Mouse (Mus musculus): Measurements from ENCODE around the gene Nap1l4. TPM values are rescaled to one million over a fixed set of nuclear protein-coding genes. Genes with fewer than 3 reads are reported as not detected.

Gene Nap1l4
- polyA plus RNA-seq, 1 experiment: 50.0 TPM

- WGBS: 98% methylated on average over 11 of the region's 11 CpGs
- Histone ChIP-seq H3K4me1 (ENCODE audit: control insufficient read depth, insufficient read depth, insufficient read length) (no peaks in the 10 kb centered on the region), H3K27me3 (ENCODE audit: control insufficient read depth, insufficient read depth, low read length) (no peaks in the 10 kb centered on the region), H3K36me3 (ENCODE audit: control insufficient read depth, insufficient read depth, low read length) (peaks cover 36% of the 10 kb centered on the region), H3K4me3 (ENCODE audit: extremely low read depth, insufficient read depth, insufficient read length) (no peak overlapping the region), H3K27ac (ENCODE audit: insufficient read depth, low read length) (no peak overlapping the region)
- DNase-seq (ENCODE audit: low read depth in 1 of 2, low spot score in 2 of 2): no peak
- TF ChIP-seq POLR2A (IDR thresholded peaks at IDR 0.05; ENCODE audit: low read depth, low read length) (no peak), CTCF (IDR thresholded peaks at IDR 0.05; ENCODE audit: extremely low read depth, insufficient read depth, insufficient read length, insufficient replicate concordance) (no peak)
These were observed 26.8 kb upstream of the Nap1l4 start for GRCm38 (mm10) chr7:143575751-143576150.

DNA sequence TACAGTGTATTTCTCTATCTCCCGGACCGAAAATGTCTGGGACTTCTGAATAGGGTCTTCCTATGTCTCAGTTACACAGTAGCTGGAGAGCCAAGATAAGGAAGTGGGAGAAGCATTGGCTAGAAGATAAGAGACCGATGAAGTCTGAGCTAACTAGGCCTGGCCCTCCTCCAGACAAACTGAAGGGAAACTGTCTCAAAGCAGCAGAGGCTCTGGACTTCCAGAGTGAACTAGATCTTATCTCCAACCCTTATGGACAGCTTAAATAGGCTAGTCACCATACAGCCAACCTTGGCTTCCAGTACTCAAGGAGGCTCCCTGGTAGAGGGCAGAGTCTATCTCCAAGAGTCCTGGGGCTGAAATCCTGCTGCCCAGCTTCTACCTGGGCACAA lies 16.7 kb upstream of the Nap1l4 start:
- WGBS: 58% methylated on average over 3 of the region's 3 CpGs
- TF ChIP-seq CTCF (IDR thresholded peaks at IDR 0.05; ENCODE audit: extremely low read depth, insufficient read depth, insufficient read length, insufficient replicate concordance) (no peak), POLR2A (IDR thresholded peaks at IDR 0.05; ENCODE audit: low read depth, low read length) (no peak)
- no peaks in the 10 kb centered on the region for H3K4me1 ChIP-seq (ENCODE audit: control insufficient read depth, insufficient read depth, insufficient read length)
- no peak overlapping the region for H3K4me3 ChIP-seq (ENCODE audit: extremely low read depth, insufficient read depth, insufficient read length)
- H3K27me3 ChIP-seq (ENCODE audit: control insufficient read depth, insufficient read depth, low read length): no peaks in the 10 kb centered on the region
- no peak for DNase-seq (ENCODE audit: low read depth in 1 of 2, low spot score in 2 of 2)
- H3K27ac ChIP-seq (ENCODE audit: insufficient read depth, low read length): no peak overlapping the region
- peaks cover 44% of the 10 kb centered on the region for H3K36me3 ChIP-seq (ENCODE audit: control insufficient read depth, insufficient read depth, low read length)

GRCm38 (mm10) chr7:143565015-143565647 lies 16.2 kb upstream of the Nap1l4 start:
- TF ChIP-seq CTCF (IDR thresholded peaks at IDR 0.05; ENCODE audit: extremely low read depth, insufficient read depth, insufficient read length, insufficient replicate concordance): no peak
- no peak for TF ChIP-seq POLR2A (IDR thresholded peaks at IDR 0.05; ENCODE audit: low read depth, low read length)
- H3K36me3 ChIP-seq (ENCODE audit: control insufficient read depth, insufficient read depth, low read length): peaks cover 44% of the 10 kb centered on the region
- 79% methylated on average over 6 of the region's 6 CpGs for WGBS
- H3K4me3 ChIP-seq (ENCODE audit: extremely low read depth, insufficient read depth, insufficient read length): no peak overlapping the region
- DNase-seq (ENCODE audit: low read depth in 1 of 2, low spot score in 2 of 2): no peak
- H3K4me1 ChIP-seq (ENCODE audit: control insufficient read depth, insufficient read depth, insufficient read length): no peaks in the 10 kb centered on the region
- H3K27ac ChIP-seq (ENCODE audit: insufficient read depth, low read length): no peak overlapping the region
- H3K27me3 ChIP-seq (ENCODE audit: control insufficient read depth, insufficient read depth, low read length): no peaks in the 10 kb centered on the region

DNA sequence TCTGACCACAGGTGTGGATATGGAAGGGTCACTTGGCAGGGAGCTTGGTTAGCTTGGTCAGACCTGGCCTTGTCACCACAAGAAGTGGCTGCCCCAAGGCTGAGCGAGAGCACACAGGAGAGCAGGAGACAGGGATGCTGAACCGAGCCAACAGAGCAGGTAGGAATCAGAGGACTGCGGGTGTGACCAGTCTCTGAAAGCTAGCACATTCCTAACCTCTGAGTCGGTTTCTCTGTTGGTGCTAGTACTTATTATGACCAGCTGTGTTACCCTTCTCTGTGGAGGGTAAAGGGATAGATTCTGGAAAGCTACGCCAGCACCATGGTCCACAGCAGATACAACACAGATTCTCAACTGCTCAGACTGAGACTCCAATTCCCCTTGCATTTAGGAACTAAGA lies 14.9 kb upstream of the Nap1l4 start:
- H3K4me3 ChIP-seq (ENCODE audit: extremely low read depth, insufficient read depth, insufficient read length): no peak overlapping the region
- no peaks in the 10 kb centered on the region for H3K27me3 ChIP-seq (ENCODE audit: control insufficient read depth, insufficient read depth, low read length)
- H3K4me1 ChIP-seq (ENCODE audit: control insufficient read depth, insufficient read depth, insufficient read length): no peaks in the 10 kb centered on the region
- peaks cover 41% of the 10 kb centered on the region for H3K36me3 ChIP-seq (ENCODE audit: control insufficient read depth, insufficient read depth, low read length)
- TF ChIP-seq CTCF (IDR thresholded peaks at IDR 0.05; ENCODE audit: extremely low read depth, insufficient read depth, insufficient read length, insufficient replicate concordance) (no peak), POLR2A (IDR thresholded peaks at IDR 0.05; ENCODE audit: low read depth, low read length) (no peak)
- WGBS: 96% methylated on average over 5 of the region's 5 CpGs
- DNase-seq (ENCODE audit: low read depth in 1 of 2, low spot score in 2 of 2): no peak
- no peak overlapping the region for H3K27ac ChIP-seq (ENCODE audit: insufficient read depth, low read length)

DNA sequence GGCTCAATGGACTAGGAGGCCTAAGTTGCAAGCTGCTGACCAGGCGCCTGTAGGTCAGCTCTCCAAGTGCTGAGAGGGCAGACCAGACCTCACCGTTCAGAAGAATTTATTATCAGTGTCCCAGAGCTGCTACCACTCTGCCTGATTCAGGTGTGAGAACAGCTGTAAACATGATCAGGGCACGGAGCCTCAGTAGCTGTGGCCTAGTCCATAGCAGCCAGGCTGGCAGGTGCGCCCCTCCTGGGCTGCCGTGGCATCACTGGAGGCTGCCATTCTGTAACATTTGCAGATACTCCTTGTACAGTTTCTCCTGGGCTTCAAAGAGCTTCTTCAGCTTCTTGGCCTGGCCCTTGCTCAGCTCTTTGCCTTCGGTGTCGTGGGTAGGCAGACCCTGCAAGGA lies 8.7 kb upstream of the Nap1l4 start:
- H3K4me3 ChIP-seq (ENCODE audit: extremely low read depth, insufficient read depth, insufficient read length): no peak overlapping the region
- H3K36me3 ChIP-seq (ENCODE audit: control insufficient read depth, insufficient read depth, low read length): peaks cover 29% of the 10 kb centered on the region
- no peak for DNase-seq (ENCODE audit: low read depth in 1 of 2, low spot score in 2 of 2)
- H3K4me1 ChIP-seq (ENCODE audit: control insufficient read depth, insufficient read depth, insufficient read length): no peaks in the 10 kb centered on the region
- TF ChIP-seq CTCF (IDR thresholded peaks at IDR 0.05; ENCODE audit: extremely low read depth, insufficient read depth, insufficient read length, insufficient replicate concordance): no peak
- no peak for TF ChIP-seq POLR2A (IDR thresholded peaks at IDR 0.05; ENCODE audit: low read depth, low read length)
- H3K27me3 ChIP-seq (ENCODE audit: control insufficient read depth, insufficient read depth, low read length): no peaks in the 10 kb centered on the region
- 87% methylated on average over 7 of the region's 7 CpGs for WGBS
- H3K27ac ChIP-seq (ENCODE audit: insufficient read depth, low read length): peak overlapping the region; percentile 35; the same call in 1 of the 2 replicates

- TF ChIP-seq POLR2A (IDR thresholded peaks at IDR 0.05; ENCODE audit: low read depth, low read length): no peak
- H3K36me3 ChIP-seq (ENCODE audit: control insufficient read depth, insufficient read depth, low read length): peaks cover 28% of the 10 kb centered on the region
These were observed 8.2 kb upstream of the Nap1l4 start for GRCm38 (mm10) chr7:143556964-143557610.

More at GRCm38 (mm10) chr7:143556964-143557610, 8.2 kb upstream of the Nap1l4 start:
- no peak for DNase-seq (ENCODE audit: low read depth in 1 of 2, low spot score in 2 of 2)
- Histone ChIP-seq H3K27ac (ENCODE audit: insufficient read depth, low read length) (peak overlapping the region; percentile 35; the same call in 1 of the 2 replicates), H3K27me3 (ENCODE audit: control insufficient read depth, insufficient read depth, low read length) (no peaks in the 10 kb centered on the region), H3K4me1 (ENCODE audit: control insufficient read depth, insufficient read depth, insufficient read length) (no peaks in the 10 kb centered on the region), H3K4me3 (ENCODE audit: extremely low read depth, insufficient read depth, insufficient read length) (no peak overlapping the region)
- 77% methylated on average over 8 of the region's 8 CpGs for WGBS
